ENCODE assay signal across 12 mouse cellular contexts in the genomic region with DNA sequence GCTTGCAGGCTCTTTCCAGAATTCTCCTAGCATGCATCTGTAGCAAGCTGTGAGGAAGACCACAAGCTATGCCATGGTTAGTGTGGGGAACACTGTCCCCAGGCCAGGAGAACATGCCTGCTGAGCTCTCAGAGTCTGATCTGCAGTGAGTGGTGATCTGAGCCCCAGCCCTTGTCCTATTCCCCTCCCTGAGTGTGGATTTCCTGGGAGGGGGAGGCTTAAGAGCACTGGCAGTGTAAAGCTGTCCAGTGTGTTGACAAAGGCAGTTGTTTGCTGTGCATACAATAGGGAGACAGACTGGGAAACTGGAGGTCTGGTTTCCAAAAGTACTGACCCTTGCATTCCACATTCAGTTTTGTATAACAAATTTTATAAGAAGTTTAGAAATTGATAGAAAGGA. TPM values are rescaled to one million over a fixed set of nuclear protein-coding genes. Genes with fewer than 3 reads are reported as not detected.
"Had no signal": no experiment of that assay in that cellular context is flagged by ENCODE, and none has a peak within 500 bp of the region (broad histone marks: within the 10 kb centered on the region; RNA-seq: fewer than 3 reads in every experiment).

No protein-coding gene starts in this region.

RNA-seq across cellular contexts. Expression of a gene that starts 32.1 kb away (rescaled TPM):
- polyA plus RNA-seq: small intestine, adult 2 months had no signal

RNA-seq across cellular contexts. Expression of a gene that starts 34.1 kb away (rescaled TPM):
- polyA plus RNA-seq: small intestine, adult 2 months; spleen, adult 2 months; stomach, embryonic 14.5 days; stomach, embryonic 15.5 days; stomach, postnatal 0 days; thymus, adult 2 months; thymus, postnatal 0 days had no signal

RNA-seq across cellular contexts. Expression of a gene that starts 41.7 kb away (rescaled TPM):
- polyA plus RNA-seq: neural tube, embryonic 14.5 days; neural tube, embryonic 15.5 days; small intestine, adult 2 months; spleen, adult 2 months; stomach, embryonic 14.5 days; stomach, embryonic 16.5 days; thymus, adult 2 months; urinary bladder, adult 2 months had no signal

RNA-seq across cellular contexts. Expression of a gene that starts 43.8 kb away (rescaled TPM):
- polyA plus RNA-seq: neural tube, embryonic 14.5 days; neural tube, embryonic 15.5 days; small intestine, adult 2 months; spleen, adult 2 months; stomach, embryonic 14.5 days; stomach, embryonic 15.5 days; stomach, embryonic 16.5 days; stomach, postnatal 0 days; testis, adult 2 months; thymus, adult 2 months; thymus, postnatal 0 days; urinary bladder, adult 2 months had no signal
